Mouse (Mus musculus): Measurements from ENCODE around the gene Paqr5.
A peak's percentile ranks its signal among the peaks of the same experiment; 100 is the strongest.

The Paqr5 gene

GRCm38 (mm10) chr9:61952241-61952640 is 74.4 kb downstream of the Paqr5 start:
- no peak for DNase-seq

GRCm38 (mm10) chr9:61947402-61948346 is 79.0 kb downstream of the Paqr5 start:
- peak; percentile 71 for DNase-seq

GRCm38 (mm10) chr9:61946623-61947401 is 79.8 kb downstream of the Paqr5 start, which contains the start of gene Kif23:
Gene Kif23, minus strand, starts transcription at chr9:61946774.
- peak; percentile 96 for DNase-seq

GRCm38 (mm10) chr9:61945973-61946611 is 80.6 kb downstream of the Paqr5 start:
- DNase-seq: peak; percentile 22

GRCm38 (mm10) chr9:61941054-61941453 is 85.6 kb downstream of the Paqr5 start:
- DNase-seq: no peak

GRCm38 (mm10) chr9:61933333-61933732 is 93.3 kb downstream of the Paqr5 start:
- DNase-seq: no peak

- no peak for DNase-seq
Observed at GRCm38 (mm10) chr9:61932009-61932408, 94.6 kb downstream of the Paqr5 start.

- DNase-seq: no peak
Observed at GRCm38 (mm10) chr9:61925086-61925660, 101.5 kb downstream of the Paqr5 start.

GRCm38 (mm10) chr9:61920331-61920730 is 106.3 kb downstream of the Paqr5 start:
- DNase-seq: no peak

- no peak for DNase-seq
Observed at GRCm38 (mm10) chr9:61919464-61919863, 107.2 kb downstream of the Paqr5 start.

- DNase-seq: no peak
Observed at GRCm38 (mm10) chr9:61917436-61917835, 109.2 kb downstream of the Paqr5 start.

- DNase-seq: no peak
Observed at GRCm38 (mm10) chr9:61916986-61917385, 109.7 kb downstream of the Paqr5 start.

GRCm38 (mm10) chr9:61915393-61916005 is 111.2 kb downstream of the Paqr5 start:
- no peak for DNase-seq

GRCm38 (mm10) chr9:61914917-61915300 is 111.7 kb downstream of the Paqr5 start:
- DNase-seq: no peak

- DNase-seq: peak; percentile 98
Observed at GRCm38 (mm10) chr9:61914203-61914916, 112.3 kb downstream of the Paqr5 start, which contains the start of gene Rplp1. Gene Rplp1, minus strand, starts transcription at chr9:61914542.

GRCm38 (mm10) chr9:61911300-61912128 is 115.1 kb downstream of the Paqr5 start:
- DNase-seq: no peak

- no peak for DNase-seq
Observed at GRCm38 (mm10) chr9:61910526-61911256, 116.0 kb downstream of the Paqr5 start.

- DNase-seq: no peak
Observed at GRCm38 (mm10) chr9:61909633-61910032, 117.0 kb downstream of the Paqr5 start.

GRCm38 (mm10) chr9:61908832-61909407 is 117.7 kb downstream of the Paqr5 start:
- no peak for DNase-seq

- DNase-seq: no peak
Observed at GRCm38 (mm10) chr9:61908341-61908740, 118.3 kb downstream of the Paqr5 start.
